Mouse (Mus musculus) myocyte (in vitro differentiated cells): ENCODE data around the gene Fgfbp3. TPM values are rescaled to one million over a fixed set of nuclear protein-coding genes. Genes with fewer than 3 reads are reported as not detected.

ENCODE experiments used
- polyA plus RNA-seq: library from polyadenylated mRNA; unstranded; fragments of >200 nt; fragmentation: generic; extraction: Trizol; gene quantifications from one replicate; pipeline ENCODE4 v1.2.1, GENCODE M21; 2012; ENCODE audit warnings: missing spikeins

Gene Fgfbp3
- polyA plus RNA-seq, 1 experiment = 1.1 TPM

Other genes with a start within 250 kb of the Fgfbp3 start
- not detected for gene Ppp1r3c, start 183.0 kb downstream of the Fgfbp3 start, polyA plus RNA-seq
- 22.3 TPM for gene Tnks2, start 85.4 kb downstream of the Fgfbp3 start, polyA plus RNA-seq
- 4.8 TPM for gene Btaf1, start 6.5 kb upstream of the Fgfbp3 start, polyA plus RNA-seq